ENCODE assay signal across 18 mouse cellular contexts in the genomic region with DNA sequence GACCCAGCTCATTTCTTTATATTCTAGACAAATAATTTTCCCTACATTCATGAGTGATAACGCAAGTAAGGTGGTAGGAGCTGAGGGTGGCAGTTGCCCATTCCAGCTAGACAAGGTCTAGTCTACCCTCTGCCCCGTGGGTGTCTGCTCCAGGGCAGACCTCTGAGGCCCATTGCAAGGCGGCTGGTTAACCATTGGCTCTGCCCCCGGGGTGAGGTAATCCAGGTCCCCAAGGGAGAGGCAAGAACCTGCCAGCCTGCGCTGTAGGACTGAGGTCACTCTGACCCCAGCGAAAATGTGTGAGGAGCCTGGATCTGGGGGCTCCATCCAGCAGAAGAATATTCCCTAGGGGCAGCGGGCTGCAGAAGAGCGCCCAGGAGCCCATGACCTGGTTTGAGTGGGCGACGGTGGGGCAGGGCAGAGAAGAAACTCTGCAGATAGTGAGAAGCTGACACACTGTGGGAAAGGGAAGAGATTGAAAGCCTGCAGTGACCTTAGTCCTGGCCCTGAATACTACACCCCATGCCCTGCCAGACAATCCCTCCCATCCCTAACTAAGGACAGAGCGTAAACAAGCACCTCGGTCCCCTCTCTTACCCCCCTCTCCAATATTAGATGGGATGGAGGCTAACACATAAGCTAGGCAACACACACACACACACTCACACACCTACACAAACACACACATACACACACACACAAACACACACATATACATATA. TPM values are rescaled to one million over a fixed set of nuclear protein-coding genes. Genes with fewer than 3 reads are reported as not detected.
DNase-seq lines count a peak whose midpoint lies in the region; ATAC-seq and TF ChIP-seq lines count a peak whose summit lies in the region.
"Had no signal": no experiment of that assay in that cellular context is flagged by ENCODE, and none has a peak within 500 bp of the region (broad histone marks: within the 10 kb centered on the region; RNA-seq: fewer than 3 reads in every experiment).

No protein-coding gene starts in this region.

- H3K27me3 ChIP-seq in liver, embryonic 15.5 days = no peaks in the 10 kb centered on the region; the same call in 1 of the 2 replicates
- H3K27me3 ChIP-seq in liver, embryonic 11.5 days (replicated peaks; ENCODE audit: control insufficient read depth, insufficient read depth, low read length) = no peaks in the 10 kb centered on the region
- no peaks in the 10 kb centered on the region for H3K27me3 ChIP-seq in small intestine, adult 2 months (ENCODE audit: control insufficient read depth, insufficient read depth, low read length)
- H3K27me3 ChIP-seq: embryonic facial prominence, embryonic 13.5 days; limb, embryonic 15.5 days had no signal

- WGBS in liver, embryonic 15.5 days (ENCODE audit: insufficient replicate concordance) = 61% methylated on average over 12 of the region's 12 CpGs
- WGBS in liver, embryonic 11.5 days = 60% methylated on average over 12 of the region's 12 CpGs
- 39% methylated on average over 12 of the region's 12 CpGs for WGBS in small intestine, adult 2 months

- H3K9me3 ChIP-seq in liver, embryonic 15.5 days (replicated peaks) = no peaks in the 10 kb centered on the region
- H3K9me3 ChIP-seq in liver, embryonic 11.5 days (ENCODE audit: control insufficient read depth, low read length) = no peaks in the 10 kb centered on the region
- H3K9me3 ChIP-seq: embryonic facial prominence, embryonic 13.5 days; forebrain, embryonic 12.5 days; limb, embryonic 15.5 days had no signal

- peaks cover 24% of the 10 kb centered on the region for H3K4me1 ChIP-seq in liver, embryonic 15.5 days (replicated peaks)
- no peaks in the 10 kb centered on the region; the same call in 1 of the 2 replicates for H3K4me1 ChIP-seq in liver, embryonic 11.5 days (replicated peaks; ENCODE audit: control insufficient read depth, insufficient read depth, low read length)
- peaks cover 21% of the 10 kb centered on the region for H3K4me1 ChIP-seq in small intestine, adult 2 months (ENCODE audit: control insufficient read depth, insufficient read depth, insufficient read length, low read length)
- H3K4me1 ChIP-seq: embryonic facial prominence, embryonic 13.5 days; forebrain, embryonic 12.5 days; limb, embryonic 15.5 days had no signal

- DNase-seq in liver, embryonic 11.5 days (ENCODE audit: low spot score) = no peak
- DNase-seq in adrenal gland, postnatal 36 days = peak; percentile 17 to 63
- peak; percentile 88 for DNase-seq in kidney, adult 9 months
- no peak for DNase-seq in cerebellum, postnatal 10 days
- DNase-seq: cerebellum, postnatal 36 days; heart, postnatal 14 days; thymus, postnatal 25 days had no signal

- H3K27ac ChIP-seq in liver, embryonic 15.5 days (replicated peaks) = no peak overlapping the region
- no peak overlapping the region for H3K27ac ChIP-seq in liver, embryonic 11.5 days (ENCODE audit: low read depth, low read length)
- H3K27ac ChIP-seq in small intestine, adult 2 months (ENCODE audit: insufficient read depth, low read depth, low read length) = peak overlapping the region; percentile 78
- H3K27ac ChIP-seq: embryonic facial prominence, embryonic 13.5 days; forebrain, embryonic 12.5 days; left cerebral cortex, adult 2 months; limb, embryonic 15.5 days had no signal

- no peak overlapping the region for H3K4me3 ChIP-seq in liver, embryonic 15.5 days (replicated peaks)
- no peak overlapping the region for H3K4me3 ChIP-seq in liver, embryonic 11.5 days (ENCODE audit: low read depth, low read length)
- H3K4me3 ChIP-seq in small intestine, adult 2 months (ENCODE audit: low read depth, low read length) = no peak overlapping the region
- H3K4me3 ChIP-seq: embryonic facial prominence, embryonic 13.5 days; forebrain, embryonic 12.5 days; left cerebral cortex, adult 2 months; limb, embryonic 15.5 days had no signal

- peak; percentile 40 for ATAC-seq in liver, embryonic 15.5 days (ENCODE audit: insufficient read depth)
- ATAC-seq in liver, embryonic 11.5 days (replicated peaks; ENCODE audit: low FRiP score) = no peak; the same call in 1 of the 2 replicates
- no peak for ATAC-seq in monocyte, adult 5-6 weeks (replicated peaks; ENCODE audit: insufficient number of reproducible peaks, low FRiP score, low TSS enrichment, poor library complexity, severe bottlenecking)
- no peak for ATAC-seq in erythroblast, adult 5-6 weeks (replicated peaks; ENCODE audit: low FRiP score, poor library complexity, severe bottlenecking)
- ATAC-seq: activated CD4-positive, CD25-positive, alpha-beta regulatory T cell, adult 4 months; lung, postnatal 0 days had no signal

- no peaks in the 10 kb centered on the region for H3K36me3 ChIP-seq in liver, embryonic 15.5 days (replicated peaks)
- no peaks in the 10 kb centered on the region for H3K36me3 ChIP-seq in liver, embryonic 11.5 days (ENCODE audit: control insufficient read depth, insufficient read depth, low read length)
- H3K36me3 ChIP-seq in small intestine, adult 2 months (ENCODE audit: control insufficient read depth, insufficient read depth, low read length) = no peaks in the 10 kb centered on the region
- H3K36me3 ChIP-seq: embryonic facial prominence, embryonic 13.5 days; forebrain, embryonic 12.5 days; limb, embryonic 15.5 days had no signal

- no peak for TF ChIP-seq POLR2A in small intestine, adult 2 months (IDR thresholded peaks at IDR 0.05; ENCODE audit: low read depth, low read length)

- H3K9ac ChIP-seq in liver, embryonic 15.5 days = no peak overlapping the region
- H3K9ac ChIP-seq in liver, embryonic 11.5 days (ENCODE audit: low read depth, low read length) = no peak overlapping the region
- H3K9ac ChIP-seq: embryonic facial prominence, embryonic 13.5 days; forebrain, embryonic 12.5 days; limb, embryonic 15.5 days had no signal

- peak overlapping the region; percentile 25; the same call in 1 of the 2 replicates for H3K4me2 ChIP-seq in liver, embryonic 15.5 days
- H3K4me2 ChIP-seq in liver, embryonic 11.5 days = no peak overlapping the region
- H3K4me2 ChIP-seq: embryonic facial prominence, embryonic 13.5 days; forebrain, embryonic 12.5 days; limb, embryonic 15.5 days had no signal

- no peak for TF ChIP-seq CTCF in small intestine, adult 2 months (IDR thresholded peaks at IDR 0.05; ENCODE audit: extremely low read depth, insufficient read length, insufficient replicate concordance, low read depth, low read length)

RNA-seq across cellular contexts. Expression of a gene that starts 21.1 kb away (rescaled TPM):
- polyA plus RNA-seq in liver, embryonic 15.5 days (2015; fragmentation: Nextera tagmentation; extraction: Ambion mirVana) = 1.0 and 1.4 TPM in 2 replicates
- 2.0 and 2.4 TPM in 2 replicates for polyA plus RNA-seq in liver, embryonic 11.5 days (2014; fragmentation: Nextera tagmentation; extraction: Ambion mirVana)
- total RNA-seq in adrenal gland, postnatal 36 days (2021) = not detected
- polyA plus RNA-seq in small intestine, adult 2 months (2012; rRNA removed) = 110 and 185 TPM in 2 replicates
- total RNA-seq in monocyte, adult 5-6 weeks (2017) = 0.19 TPM in 1 of 3 replicates, not detected in the others
- not detected in 2 replicates for total RNA-seq in erythroblast, adult 5-6 weeks (2015; ENCODE audit: low replicate concordance)
- total RNA-seq in erythroblast, adult 5-6 weeks (2017; ENCODE audit: low replicate concordance) = not detected in 2 replicates
- total RNA-seq: left cerebral cortex, adult 2 months; megakaryocyte-erythroid progenitor cell, adult 5-6 weeks had no signal
- polyA plus RNA-seq: activated CD4-positive, CD25-positive, alpha-beta regulatory T cell, adult 4 months had no signal

RNA-seq across cellular contexts. Expression of a gene that starts 46.6 kb away (rescaled TPM):
- 25.9 and 26.6 TPM in 2 replicates for polyA plus RNA-seq in liver, embryonic 15.5 days (2015; fragmentation: Nextera tagmentation; extraction: Ambion mirVana)
- 64.5 and 67.4 TPM in 2 replicates for polyA plus RNA-seq in liver, embryonic 11.5 days (2014; fragmentation: Nextera tagmentation; extraction: Ambion mirVana)
- total RNA-seq in adrenal gland, postnatal 36 days (2021) = 10 to 100 TPM; 46.3 to 48.9 TPM
- 66.3 and 103 TPM in 2 replicates for polyA plus RNA-seq in small intestine, adult 2 months (2012; rRNA removed)
- 66.6 to 85.9 TPM (median 71.4 TPM) in 3 replicates for total RNA-seq in monocyte, adult 5-6 weeks (2017)
- 19.4 and 26.9 TPM in 2 replicates for total RNA-seq in erythroblast, adult 5-6 weeks (2015; ENCODE audit: low replicate concordance)
- total RNA-seq in erythroblast, adult 5-6 weeks (2017; ENCODE audit: low replicate concordance) = 15.3 and 18.6 TPM in 2 replicates

Comparison
In these comparisons a context has a peak if more than half of its experiments do, and no peak if none do; other contexts are left out.
1. DNase-seq: peak in adrenal gland, postnatal 36 days (2 of 2) and kidney, adult 9 months (single experiment); none in liver, embryonic 11.5 days (single experiment) and cerebellum, postnatal 10 days (0 of 2).